Mouse (Mus musculus) retina, adult 2 months (tissue): ENCODE measurements around the gene Hoxd8.

ENCODE experiments used
- DNase-seq: peaks from one replicate; pipeline ENCODE4 v3.0.0-alpha.2; 2012; ENCODE audit warnings: low read depth, low spot score

The Hoxd8 gene

GRCm38 (mm10) chr2:74704393-74704998, at the start of gene Hoxd8:
Gene Hoxd8, plus strand, starts transcription at chr2:74704615.
- DNase-seq: no peak

- no peak for DNase-seq
These were observed 49.5 kb upstream of the Hoxd8 start for GRCm38 (mm10) chr2:74654743-74655419.

GRCm38 (mm10) chr2:74655420-74655781, 49.0 kb upstream of the Hoxd8 start:
- DNase-seq: no peak

GRCm38 (mm10) chr2:74655821-74656631, 48.4 kb upstream of the Hoxd8 start:
- DNase-seq: no peak

GRCm38 (mm10) chr2:74656632-74657021, 47.8 kb upstream of the Hoxd8 start:
- DNase-seq: no peak

- no peak for DNase-seq
These were observed 47.0 kb upstream of the Hoxd8 start for GRCm38 (mm10) chr2:74657251-74658023.

GRCm38 (mm10) chr2:74658024-74658666, 46.3 kb upstream of the Hoxd8 start:
- no peak for DNase-seq

- DNase-seq: no peak
These were observed 45.6 kb upstream of the Hoxd8 start for GRCm38 (mm10) chr2:74658667-74659371.

GRCm38 (mm10) chr2:74659507-74660005, 44.9 kb upstream of the Hoxd8 start, which contains the start of gene Evx2:
Gene Evx2, minus strand, starts transcription at chr2:74659557.
- DNase-seq: no peak

- DNase-seq: no peak
These were observed 43.7 kb upstream of the Hoxd8 start for GRCm38 (mm10) chr2:74660421-74661375.

GRCm38 (mm10) chr2:74661685-74662084, 42.7 kb upstream of the Hoxd8 start:
- DNase-seq: no peak

- DNase-seq: no peak
These were observed 41.0 kb upstream of the Hoxd8 start for GRCm38 (mm10) chr2:74663291-74663925.

- DNase-seq: no peak
These were observed 38.0 kb upstream of the Hoxd8 start for GRCm38 (mm10) chr2:74666411-74666810.

- DNase-seq: no peak
These were observed 37.1 kb upstream of the Hoxd8 start for GRCm38 (mm10) chr2:74667191-74667841.

- DNase-seq: no peak
These were observed 36.5 kb upstream of the Hoxd8 start, which contains the start of gene Hoxd13 for GRCm38 (mm10) chr2:74667842-74668357. Gene Hoxd13, plus strand, starts transcription at chr2:74668310.

GRCm38 (mm10) chr2:74668370-74669229, 35.8 kb upstream of the Hoxd8 start:
- DNase-seq: no peak

- no peak for DNase-seq
These were observed 35.2 kb upstream of the Hoxd8 start for GRCm38 (mm10) chr2:74669230-74669578.
